Mouse (Mus musculus) adipose tissue, adult 10 weeks (tissue): ENCODE measurements around the gene Epas1. TPM values are rescaled to one million over a fixed set of nuclear protein-coding genes. Genes with fewer than 3 reads are reported as not detected.

Source experiments
- polyA plus RNA-seq: library from polyadenylated mRNA; stranded (reverse); fragments of 350-450 nt; fragmentation: Illumina TruSeq; extraction: RNeasy Lipid Tissue Mini Kit (QIAGEN cat#74804); gene quantifications from one replicate; pipeline ENCODE4 v1.2.3, GENCODE M21; 2014; ENCODE audit warnings: low read depth, low replicate concordance

The Epas1 gene
- polyA plus RNA-seq, result 89.1 TPM

DNA sequence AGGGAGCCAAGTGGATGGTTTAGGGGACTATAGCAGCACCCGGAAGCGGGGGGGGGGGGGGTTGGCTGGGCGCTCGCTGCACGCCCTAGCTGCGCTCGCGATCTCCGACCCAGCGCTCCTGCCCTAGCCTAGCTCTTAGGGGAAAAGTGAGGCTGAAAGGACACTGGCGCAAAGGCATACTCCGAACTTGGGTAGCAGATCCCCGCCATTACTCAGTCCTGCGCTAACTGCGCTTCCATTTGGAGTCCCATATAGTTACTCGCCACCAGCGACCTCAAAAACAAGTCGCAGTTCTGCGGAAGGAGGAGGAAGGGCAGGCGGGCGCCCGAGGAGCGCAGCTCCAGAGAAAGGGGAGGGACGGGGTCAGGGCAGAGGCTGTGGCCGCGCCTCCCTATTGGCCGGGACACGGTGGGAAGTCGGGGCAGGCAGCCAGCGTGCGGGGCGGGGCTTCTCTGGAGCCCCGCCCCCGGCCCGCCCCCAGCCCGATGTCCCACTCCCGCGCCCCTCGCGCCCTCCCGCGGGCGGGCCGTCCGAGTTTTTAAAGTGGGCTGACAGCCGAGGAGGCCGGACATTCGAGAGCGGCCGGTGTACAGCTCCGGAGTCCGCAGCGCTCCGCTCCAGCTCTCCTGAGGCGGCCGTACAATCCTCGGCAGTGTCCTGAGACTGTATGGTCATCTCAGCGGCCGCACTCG is at the start of gene Epas1:
Gene Epas1 (plus strand): TSS at position 571 of the 692 bp plus-strand sequence.

Other genes with a start within 250 kb of the Epas1 start
- gene Gm10309, start 248.5 kb upstream of the Epas1 start, polyA plus RNA-seq, result 0.48 TPM
- 8.9 TPM for gene Tmem247, start 163.6 kb downstream of the Epas1 start, polyA plus RNA-seq
- 2.9 TPM for gene Atp6v1e2, start 194.2 kb downstream of the Epas1 start, polyA plus RNA-seq
- 55.5 TPM for gene Rhoq, start 209.4 kb downstream of the Epas1 start, polyA plus RNA-seq